Mouse (Mus musculus) regulatory T cell (primary cell): ENCODE results near the gene Slc5a10.

Experiments
- in situ Hi-C: fragments of 300-600 bp; cut with MboI, MseI; formaldehyde crosslinking; loops from one replicate; pipeline ENCODE4 v1.15.1; 2025; ENCODE audit warnings: high pct_unique_total_duplicates

Slc5a10 gene

DNA sequence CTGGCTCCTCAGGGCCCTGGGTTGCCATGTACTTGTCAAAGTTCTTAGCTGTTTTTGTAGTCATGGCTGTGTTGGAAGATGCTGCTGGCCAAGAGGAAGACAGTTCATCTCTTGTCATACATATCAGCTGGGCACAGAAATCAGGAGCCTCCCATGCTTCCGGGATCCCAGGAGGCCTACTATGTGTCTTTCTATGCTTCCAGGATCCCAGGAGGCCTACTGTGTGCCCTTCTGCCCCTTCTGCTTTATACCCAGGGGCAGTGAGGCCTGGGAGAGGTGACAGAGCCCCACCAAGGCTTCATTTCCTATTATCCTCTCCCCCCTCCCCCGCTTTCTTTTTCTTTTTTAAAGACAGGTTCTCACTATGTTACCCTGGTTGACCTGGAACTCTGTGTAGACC, 15.0 kb downstream of the Slc5a10 start:
- in situ Hi-C loops, result no loop called here

DNA sequence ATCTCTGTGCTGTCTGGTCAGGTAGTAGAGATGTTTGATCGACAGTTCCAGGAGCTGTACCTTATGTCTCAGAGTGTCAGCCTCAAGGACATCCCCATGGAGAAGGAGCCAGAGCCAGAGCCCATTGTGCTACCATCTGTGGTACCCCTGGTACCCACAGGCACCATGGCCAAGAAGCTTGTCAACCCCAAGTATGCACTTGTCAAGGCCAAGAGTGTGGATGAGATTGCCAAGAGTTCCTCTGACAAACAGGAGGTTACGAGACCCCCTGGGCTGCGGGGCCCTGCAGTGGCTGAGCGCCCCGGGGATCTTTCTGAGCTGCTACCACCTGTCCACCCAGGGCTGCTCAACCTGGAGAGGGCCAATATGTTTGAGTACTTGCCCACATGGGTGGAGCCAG, 18.1 kb downstream of the Slc5a10 start:
- in situ Hi-C loops, result no loop called here

DNA sequence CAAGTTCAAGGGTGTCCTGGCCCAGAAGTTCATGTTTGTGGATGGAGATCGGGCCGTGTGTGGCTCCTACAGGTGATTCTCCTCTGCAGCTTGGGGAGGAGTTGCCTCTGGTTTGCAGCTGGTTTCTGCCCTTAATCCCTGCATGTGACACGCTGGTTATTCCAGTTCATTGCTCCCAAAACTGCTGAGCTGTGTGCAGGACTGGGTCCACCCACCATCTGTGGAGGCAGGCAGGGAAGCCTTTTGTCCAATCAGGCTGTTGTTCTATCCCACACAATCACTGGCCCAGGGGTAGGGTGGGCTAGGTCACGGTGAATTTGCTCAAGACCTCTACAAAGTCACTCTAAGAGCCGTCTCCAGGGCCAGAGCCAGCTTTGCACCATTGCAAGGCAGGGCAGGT, 18.9 kb downstream of the Slc5a10 start:
- in situ Hi-C loops, result no loop called here

DNA sequence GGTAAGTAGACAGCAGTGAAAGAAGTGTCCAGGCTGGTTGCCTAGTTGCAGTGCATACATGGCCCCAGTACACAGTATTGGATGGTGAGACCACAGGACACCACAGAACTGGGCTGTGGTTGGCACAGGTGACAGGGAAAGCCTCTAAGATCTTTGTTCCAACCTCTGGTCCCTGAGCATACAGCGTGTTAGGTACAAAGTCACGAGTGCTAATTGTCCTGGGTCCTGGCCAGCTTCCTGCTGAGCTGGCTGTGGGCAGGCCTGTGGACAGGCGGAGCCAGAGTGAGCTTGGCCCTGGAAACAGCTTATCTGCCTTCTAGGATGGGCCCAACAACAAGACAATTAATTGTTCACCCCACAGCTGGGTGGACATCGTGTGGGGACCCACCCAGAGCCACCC, 20.7 kb downstream of the Slc5a10 start:
- in situ Hi-C loops, result no loop called here

DNA sequence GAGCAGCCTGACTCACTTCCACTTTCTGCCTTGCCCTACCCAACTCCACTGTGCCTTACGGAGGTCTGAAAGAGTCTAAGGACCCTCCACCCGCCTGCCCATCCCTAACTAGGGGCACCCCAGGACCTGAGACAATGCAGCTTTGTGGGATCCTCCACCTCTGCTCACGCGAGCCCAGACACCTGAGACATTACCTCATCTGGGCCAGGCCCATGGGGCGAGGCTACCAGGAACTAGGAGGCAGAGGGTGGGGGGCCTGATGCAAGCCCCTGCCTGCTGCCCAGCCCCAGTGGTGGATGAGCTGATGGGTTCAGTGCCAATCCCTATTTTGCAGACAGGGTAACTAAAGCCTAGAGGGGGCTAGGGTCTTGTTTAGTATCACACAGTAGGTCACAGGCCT, 21.2 kb downstream of the Slc5a10 start:
- in situ Hi-C loops, result no loop called here

DNA sequence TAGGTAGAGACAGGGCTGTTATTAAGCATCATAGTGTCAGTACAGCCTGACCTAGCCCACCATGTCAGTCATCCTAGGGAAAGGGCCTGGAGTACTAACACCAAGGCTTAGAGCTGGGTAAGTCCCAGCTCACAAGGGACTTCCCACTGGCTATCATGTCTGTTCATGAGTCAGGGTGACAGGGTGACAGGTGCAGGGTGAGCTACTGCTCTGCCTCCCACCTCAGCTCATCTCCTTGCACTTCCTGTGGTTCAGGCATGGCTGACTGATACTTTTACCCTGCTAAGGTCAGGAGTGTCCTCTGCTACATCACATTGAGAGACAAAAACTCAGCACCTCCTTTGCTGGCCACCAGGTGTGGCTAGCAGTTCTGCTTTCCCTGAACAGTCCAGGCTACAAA, 21.8 kb downstream of the Slc5a10 start:
- in situ Hi-C loops, result no loop called here

DNA sequence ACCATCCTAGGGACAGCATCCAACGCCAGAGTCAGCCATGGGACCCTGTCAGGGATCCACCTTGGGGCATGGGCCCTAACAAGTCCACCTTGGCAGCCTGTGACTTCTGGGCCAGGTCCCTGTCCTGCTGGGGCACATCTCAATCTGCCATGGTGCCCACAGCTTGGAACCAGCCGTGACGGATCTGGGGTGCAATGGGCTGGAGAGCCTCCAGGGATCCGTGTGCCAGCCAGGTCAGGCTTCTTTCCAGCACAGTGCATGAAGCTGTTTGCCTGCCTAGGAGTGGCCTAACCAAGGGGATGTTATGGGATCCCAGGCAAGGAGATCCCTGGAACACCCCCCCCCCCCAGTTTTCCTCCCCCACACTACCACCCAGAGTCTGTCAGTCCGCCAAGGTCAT, 27.6 kb downstream of the Slc5a10 start:
- in situ Hi-C loops, result no loop called here

DNA sequence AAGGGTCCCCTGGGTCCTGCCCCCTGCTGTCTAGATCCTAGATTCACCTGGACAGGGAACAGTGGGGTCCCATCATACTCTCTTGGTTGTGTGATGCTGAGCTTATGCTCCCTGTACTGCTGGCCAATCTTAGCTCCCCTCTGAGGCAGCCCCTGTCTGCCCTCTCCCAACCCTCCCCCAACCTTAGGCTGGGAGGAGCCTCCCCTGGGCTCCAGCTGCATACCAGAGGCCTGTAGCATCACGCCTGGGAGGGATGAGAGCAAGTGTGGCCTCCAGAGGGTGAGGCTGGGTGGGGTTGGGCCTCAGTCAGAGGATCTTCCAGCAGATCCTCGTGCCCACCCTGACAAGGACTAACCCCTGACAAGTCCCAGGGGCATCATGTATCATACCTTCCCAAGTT, 33.0 kb downstream of the Slc5a10 start:
- in situ Hi-C loops, result no loop called here

DNA sequence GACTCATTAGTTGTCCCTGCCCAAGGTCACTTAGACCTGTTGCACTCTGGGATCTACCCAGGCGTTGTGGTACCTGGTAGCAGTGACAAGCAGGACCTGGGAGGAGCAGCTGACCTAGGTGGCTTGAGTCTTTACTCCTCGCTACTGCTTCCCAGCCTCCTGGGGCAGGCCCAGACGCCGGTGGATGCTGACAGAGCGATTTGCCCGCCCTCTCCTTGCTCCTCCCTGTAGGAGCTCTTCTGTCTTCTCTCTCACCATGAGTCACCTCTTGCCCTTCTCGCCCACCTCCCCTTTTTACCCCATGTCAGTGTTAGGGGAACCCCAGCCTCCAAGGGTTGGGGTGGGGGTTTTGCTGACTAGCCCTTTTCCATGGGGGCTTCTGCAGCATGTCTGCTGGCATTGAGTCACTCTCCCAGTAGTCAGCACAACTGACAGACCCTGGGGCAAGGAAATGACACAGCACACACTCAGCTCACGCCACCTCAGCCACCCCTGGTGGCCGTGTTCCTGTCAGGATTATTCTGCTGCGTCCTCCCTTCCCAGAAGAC, 33.6 kb downstream of the Slc5a10 start:
- in situ Hi-C loops, result no loop called here

DNA sequence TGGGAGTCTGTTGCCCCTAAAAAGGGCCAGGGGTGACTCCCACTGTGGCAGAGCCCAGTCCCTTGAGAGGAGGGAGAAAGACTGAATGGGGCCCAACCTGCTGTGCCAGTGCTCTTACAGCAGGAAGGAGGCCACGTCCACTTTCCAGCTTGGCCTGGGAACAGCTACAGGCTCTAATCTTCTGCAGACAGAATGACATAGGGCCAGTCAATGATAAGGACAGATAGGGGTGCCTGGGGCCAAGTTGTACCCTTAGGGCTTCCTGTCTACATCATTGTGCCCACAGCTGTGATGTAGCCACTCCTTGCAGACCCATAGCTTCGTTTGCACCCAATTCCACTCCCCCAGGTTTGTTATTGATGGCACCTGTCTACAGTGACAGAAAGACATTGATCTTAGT, 34.5 kb downstream of the Slc5a10 start:
- in situ Hi-C loops, result no loop called here

DNA sequence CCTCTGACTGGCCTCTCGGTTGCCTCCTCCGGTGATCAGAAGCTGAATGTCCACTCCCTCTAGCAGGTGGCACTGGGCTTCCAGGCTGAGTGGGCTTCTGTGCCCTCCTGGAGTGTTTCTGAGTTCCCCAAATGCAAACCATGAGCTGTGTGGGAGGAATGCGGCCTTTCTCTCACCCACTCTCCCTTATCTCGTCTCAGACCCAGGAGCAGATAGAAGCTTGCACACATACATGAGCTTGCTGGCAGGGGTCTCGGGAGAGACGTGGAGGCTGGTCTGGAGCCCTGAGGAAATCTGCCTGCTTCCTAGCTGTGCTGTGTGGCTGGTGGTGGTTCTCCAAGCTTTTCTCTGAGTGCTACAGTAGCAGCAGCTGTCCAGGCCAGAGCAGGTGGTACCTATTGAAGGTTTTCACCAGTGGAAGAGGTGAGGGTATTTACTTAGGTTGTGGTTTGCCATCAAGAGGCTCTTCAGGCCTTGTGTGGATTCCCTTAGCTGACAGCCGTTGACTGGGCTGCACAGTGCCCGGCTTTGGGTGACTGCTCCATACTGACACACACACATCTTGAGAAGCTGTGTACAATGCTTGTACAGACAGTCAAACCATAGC, 35.4 kb downstream of the Slc5a10 start:
- in situ Hi-C loops, result no loop called here

DNA sequence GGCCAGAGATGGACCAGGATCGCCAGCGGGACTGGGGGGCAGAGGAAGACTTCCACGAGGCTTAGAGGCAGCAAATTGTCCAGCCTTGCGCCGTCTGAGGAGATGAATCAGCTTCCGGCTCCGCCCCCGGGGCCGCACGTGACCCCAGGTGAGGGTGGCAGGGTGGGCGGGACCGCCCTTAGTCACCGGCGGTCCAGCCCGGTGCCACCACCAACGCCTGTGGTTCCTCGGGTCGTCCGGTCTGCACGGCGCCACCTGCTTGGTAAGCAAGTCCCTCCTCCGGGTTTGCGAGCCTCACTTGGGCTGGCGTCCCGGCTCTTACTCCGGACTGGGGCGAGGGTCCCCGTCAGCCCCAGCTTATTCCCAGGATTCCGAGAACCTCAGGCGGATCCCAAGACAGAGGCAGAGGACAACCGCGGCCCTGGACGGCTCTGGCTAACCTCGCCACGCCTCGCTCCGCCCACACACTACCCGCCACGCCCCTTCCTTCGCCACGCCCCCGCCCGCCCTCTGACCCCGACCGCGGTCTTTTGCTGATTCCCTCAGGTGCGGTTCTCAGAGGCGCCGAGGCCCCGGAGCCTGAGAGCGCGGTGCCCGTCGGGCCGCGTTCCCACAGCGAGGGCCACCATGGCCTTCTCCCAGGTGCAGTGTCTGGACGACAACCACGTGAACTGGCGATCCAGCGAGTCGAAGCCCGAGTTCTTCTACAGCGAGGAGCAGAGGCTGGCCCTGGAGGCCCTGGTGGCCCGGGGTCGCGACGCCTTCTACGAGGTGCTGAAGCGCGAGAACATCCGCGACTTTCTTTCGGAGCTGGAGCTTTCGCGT, 36.5 kb downstream of the Slc5a10 start, which contains the start of gene Fam83g:
Gene Fam83g (plus strand): TSS at position 185 of the 825 bp plus-strand sequence.
- in situ Hi-C loops, result no loop called here

DNA sequence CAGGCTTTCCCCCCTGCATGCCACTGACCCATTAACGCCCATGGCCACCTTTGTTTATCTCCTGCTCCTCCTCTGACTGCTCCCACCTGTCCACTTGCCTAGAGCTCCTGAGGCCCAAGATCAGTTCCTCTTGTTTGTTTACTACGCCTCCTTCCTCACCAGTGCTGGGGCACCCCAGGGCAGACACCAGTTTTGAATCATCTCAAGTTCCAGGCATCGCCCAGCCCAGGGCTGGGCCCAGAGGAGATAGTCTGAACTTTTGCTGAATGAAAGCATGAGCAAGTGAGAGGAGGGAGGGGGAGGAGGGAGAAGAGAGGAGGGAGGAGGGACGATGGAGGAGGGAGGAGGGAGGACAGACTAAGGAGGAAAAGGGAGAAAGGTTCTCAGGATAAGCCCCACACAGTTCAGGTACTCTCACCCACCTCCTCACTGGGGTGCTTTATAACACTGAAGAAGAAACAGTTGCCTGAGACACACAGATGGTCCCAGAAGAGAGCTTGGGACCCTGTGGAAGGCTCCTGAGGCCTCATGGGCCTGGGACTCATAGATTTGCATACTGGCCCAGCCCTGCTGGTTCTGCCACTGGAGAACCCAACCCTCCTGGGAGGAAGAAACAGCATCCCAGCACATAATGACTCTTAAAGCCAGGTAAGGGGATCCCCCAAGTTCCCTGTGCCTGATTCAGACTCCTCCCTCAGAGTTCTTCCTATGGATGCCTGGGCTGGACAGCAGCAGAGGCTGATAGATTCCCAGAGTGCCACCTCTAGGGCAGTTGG, 41.3 kb downstream of the Slc5a10 start:
- in situ Hi-C loops, result no loop called here

DNA sequence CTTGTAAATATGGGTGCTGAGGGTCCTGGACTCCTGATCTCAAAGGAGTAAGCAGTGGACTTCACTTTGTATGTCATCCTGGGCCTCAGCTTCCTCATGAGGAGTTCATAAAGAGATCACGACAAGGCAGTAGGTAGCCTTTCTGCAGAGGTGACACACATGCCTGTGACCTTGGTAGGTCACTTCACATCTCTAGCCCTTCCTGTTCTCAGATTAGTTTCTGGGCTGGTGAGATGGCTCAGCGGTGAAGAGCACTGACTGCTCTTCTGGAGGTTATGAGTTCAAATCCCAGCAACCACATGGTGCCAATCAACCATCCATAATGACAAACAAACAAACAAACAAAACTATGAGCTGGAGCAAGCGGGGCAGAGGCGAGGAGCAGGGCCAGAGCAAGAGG, 42.9 kb downstream of the Slc5a10 start:
- in situ Hi-C loops, result no loop called here

DNA sequence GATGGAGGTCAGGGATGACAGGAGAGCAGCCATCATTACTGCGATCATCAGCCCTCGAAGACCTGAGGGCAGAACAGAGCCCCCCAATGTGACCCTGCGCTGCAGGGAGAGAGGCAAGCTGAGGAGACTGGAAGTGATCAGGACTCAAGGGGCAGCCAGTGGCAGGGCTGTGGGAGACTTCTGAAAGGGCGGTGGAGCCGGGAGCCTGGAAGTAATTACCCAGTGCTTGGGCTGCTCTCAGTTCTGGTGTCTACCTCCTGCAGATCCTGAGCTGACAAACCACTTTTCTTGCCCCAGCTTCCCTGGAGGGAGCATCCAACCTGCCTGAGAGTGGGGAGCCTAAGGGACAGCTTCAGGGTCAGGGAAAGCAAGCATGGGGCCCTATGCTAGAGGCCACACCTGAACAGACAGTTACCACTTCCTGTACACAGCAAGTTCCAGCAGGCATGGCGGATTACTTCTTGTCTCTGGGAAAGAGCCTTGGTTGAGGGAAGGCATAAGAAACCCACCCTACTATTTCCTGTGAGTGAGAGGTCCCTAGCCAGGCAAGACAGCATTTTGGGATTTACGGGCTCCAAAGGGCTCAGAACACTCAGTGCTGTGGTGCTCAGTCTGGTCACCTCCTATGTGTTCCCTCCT, 44.3 kb downstream of the Slc5a10 start:
- in situ Hi-C loops, result no loop called here

DNA sequence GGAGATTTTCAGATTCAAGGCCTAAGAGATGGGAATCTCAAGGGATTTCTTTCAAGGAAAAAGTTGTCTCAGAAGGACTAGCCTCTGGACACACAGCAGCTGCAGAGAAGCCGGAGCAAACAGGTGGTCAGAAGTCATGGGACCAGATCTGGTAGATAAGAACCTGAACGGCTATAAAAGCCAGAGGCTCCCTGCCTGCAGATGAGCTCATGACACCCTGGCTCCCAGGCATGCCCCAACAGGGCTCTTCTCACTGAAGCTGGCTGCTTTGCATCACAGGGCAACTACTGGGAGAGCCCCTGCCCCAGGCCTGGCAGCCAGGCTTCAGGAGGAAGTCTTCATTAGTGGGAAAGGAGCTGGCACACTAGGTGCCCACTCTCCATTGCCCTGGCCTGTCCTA, 45.3 kb downstream of the Slc5a10 start:
- in situ Hi-C loops, result no loop called here

DNA sequence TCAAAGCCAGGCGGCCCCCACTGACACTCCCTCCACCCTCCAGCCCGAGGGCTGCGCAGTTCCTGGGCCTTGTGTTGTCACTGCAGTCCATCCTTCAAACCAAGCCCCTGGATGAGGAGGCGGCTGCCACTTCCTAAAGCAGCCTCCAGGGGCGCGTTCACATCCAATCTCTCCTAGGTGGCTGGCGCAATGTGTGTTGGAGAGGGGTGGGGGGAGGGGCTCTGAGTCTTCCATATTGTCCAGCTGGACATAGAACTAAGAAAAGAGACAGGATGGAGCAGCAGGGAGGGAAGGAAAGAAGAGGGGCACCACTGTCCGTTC, 45.8 kb downstream of the Slc5a10 start:
- in situ Hi-C loops, result no loop called here

DNA sequence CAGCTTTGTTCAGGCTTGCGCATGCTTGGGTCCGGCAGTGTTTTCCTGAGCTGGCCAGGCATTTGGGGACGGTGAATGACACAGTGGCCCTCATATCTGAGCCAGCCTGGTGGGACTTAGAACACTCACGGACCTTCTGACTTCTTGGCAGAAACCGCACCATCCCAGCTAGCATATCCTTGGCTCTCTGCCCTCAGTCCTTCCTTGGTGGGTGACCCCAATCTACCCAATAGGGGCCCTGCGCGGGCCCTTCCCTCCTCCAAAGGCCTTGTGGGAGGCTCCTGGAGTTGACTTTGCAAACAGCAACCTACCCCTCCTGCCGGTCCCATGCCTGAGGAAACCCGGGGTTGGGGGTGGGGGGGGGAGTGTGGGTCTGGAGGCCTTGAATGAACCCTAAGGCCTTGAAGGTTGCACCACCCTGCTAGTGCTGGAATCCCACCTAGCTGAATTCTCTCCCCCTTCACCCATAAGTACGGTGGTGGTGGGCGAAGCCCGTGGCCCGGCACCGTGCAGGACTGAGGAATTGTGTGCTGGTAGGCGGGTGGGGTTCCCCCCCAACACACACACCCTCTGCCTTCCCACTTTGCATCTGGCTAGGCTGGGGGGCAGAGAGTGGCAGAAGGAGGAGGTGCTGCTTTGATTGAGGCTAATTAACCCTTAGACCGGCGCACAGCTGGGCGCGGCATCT, 46.3 kb downstream of the Slc5a10 start:
- in situ Hi-C loops, result no loop called here

DNA sequence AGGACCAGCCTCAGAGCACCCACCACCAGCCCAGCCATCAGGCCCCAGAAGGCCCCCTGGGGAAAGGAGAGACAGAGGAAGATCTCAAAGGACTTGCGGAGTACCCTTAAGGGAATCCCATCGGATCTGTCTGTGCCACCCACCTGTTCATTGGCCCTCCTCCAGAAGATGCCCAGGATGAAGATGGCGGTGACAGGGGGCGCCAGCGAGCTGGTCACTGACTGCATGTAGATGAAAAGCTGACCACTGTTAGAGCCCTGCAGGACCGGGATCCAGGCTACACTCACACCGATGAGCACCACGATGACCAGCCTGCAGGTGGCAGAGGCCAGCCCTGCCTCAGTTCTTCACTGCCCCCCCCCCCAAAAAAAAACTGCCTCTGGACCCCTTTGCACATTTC, 46.9 kb downstream of the Slc5a10 start:
- in situ Hi-C loops, result no loop called here

DNA sequence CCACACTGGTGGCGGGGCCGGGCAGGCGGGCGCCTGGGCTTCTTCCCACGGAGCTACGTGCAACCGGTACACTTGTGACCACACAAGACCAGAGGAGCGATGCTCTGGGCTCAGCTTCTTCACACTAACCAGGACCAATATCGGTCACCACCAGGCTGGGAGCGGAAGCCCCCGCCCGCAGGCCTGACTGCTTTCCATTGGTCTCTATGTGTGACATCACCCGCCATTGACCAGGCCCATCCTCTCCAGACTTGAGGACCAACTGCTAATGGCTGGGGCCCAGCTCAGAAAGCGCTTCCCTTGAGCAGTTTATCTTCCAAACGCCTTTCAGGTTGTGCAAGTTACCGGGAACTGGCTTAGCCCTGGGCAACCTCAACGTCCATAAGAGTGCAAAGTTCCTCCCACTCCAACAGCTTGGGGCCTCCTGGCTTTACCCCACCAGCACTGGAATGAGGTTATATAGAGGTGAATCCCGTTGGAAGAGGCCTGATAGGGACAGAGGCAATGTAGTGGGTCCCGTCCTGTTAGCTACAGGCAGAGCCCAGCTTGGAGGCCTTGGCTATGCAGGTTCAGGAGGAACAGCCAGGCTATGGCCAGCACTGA, 48.7 kb downstream of the Slc5a10 start:
- in situ Hi-C loops, result no loop called here
